Comparison of ENCODE assay signal across 18 mouse cellular contexts in genomic region chrX:99293967-99294366, GRCm38 (mm10).
DNase-seq lines count a peak whose midpoint lies in the region; ATAC-seq and TF ChIP-seq lines count a peak whose summit lies in the region.
"Had no signal": no experiment of that assay in that cellular context is flagged by ENCODE, and none has a peak within 500 bp of the region (broad histone marks: within the 10 kb centered on the region; RNA-seq: fewer than 3 reads in every experiment).

No protein-coding gene starts in this region.

- no peak for TF ChIP-seq CTCF in kidney, adult 2 months (conservative IDR thresholded peaks at IDR 0.05; ENCODE audit: insufficient read depth, insufficient read length, low read depth, low read length)
- no peak for TF ChIP-seq CTCF in lung, postnatal 0 days (IDR thresholded peaks at IDR 0.05)
- TF ChIP-seq CTCF in lung, adult 2 months (IDR thresholded peaks at IDR 0.05; ENCODE audit: insufficient read depth, low read length), result no peak

- peaks cover 100% of the 10 kb centered on the region for H3K27me3 ChIP-seq in forebrain, embryonic 10.5 days (ENCODE audit: poor library complexity, severe bottlenecking)
- peaks cover 19% of the 10 kb centered on the region for H3K27me3 ChIP-seq in forebrain, embryonic 11.5 days (ENCODE audit: control insufficient read depth, insufficient read depth, low read length)
- H3K27me3 ChIP-seq in kidney, adult 2 months (replicated peaks; ENCODE audit: control insufficient read depth, insufficient read depth, low read length), result no peaks in the 10 kb centered on the region
- H3K27me3 ChIP-seq in lung, postnatal 0 days (replicated peaks; ENCODE audit: insufficient read depth, low read length), result 0 out of 2 replicates have a peak, but pooled peaks cover 3% of the 10 kb centered on the region
- peaks cover 36% of the 10 kb centered on the region for H3K27me3 ChIP-seq in liver, embryonic 11.5 days (replicated peaks; ENCODE audit: control insufficient read depth, insufficient read depth, low read length)

- H3K4me3 ChIP-seq in forebrain, embryonic 10.5 days, result no peak overlapping the region
- H3K4me3 ChIP-seq in forebrain, embryonic 11.5 days (ENCODE audit: low read depth, low read length), result no peak overlapping the region
- no peak overlapping the region for H3K4me3 ChIP-seq in kidney, adult 2 months (ENCODE audit: insufficient read depth, low read depth, low read length)
- no peak overlapping the region for H3K4me3 ChIP-seq in lung, postnatal 0 days (ENCODE audit: low read depth, low read length)
- no peak overlapping the region for H3K4me3 ChIP-seq in lung, adult 2 months (replicated peaks; ENCODE audit: extremely low read depth, low read depth, low read length)
- H3K4me3 ChIP-seq in liver, embryonic 11.5 days (ENCODE audit: low read depth, low read length), result no peak overlapping the region
- H3K4me3 ChIP-seq: embryonic facial prominence, embryonic 15.5 days; erythroblast, embryonic 14.5 days; forebrain, embryonic 13.5 days; gastrocnemius, adult 2 months; heart, embryonic 15.5 days; hindbrain, embryonic 10.5 days had no signal

- no peak for TF ChIP-seq POLR2A in kidney, adult 2 months (IDR thresholded peaks at IDR 0.05; ENCODE audit: low read depth, low read length)
- TF ChIP-seq POLR2A in lung, adult 2 months (IDR thresholded peaks at IDR 0.05; ENCODE audit: borderline replicate concordance, extremely low read depth, low read depth, low read length), result no peak

- no peak for TF ChIP-seq EP300 in lung, postnatal 0 days (IDR thresholded peaks at IDR 0.05)

- H3K36me3 ChIP-seq in forebrain, embryonic 10.5 days (replicated peaks), result no peaks in the 10 kb centered on the region
- no peaks in the 10 kb centered on the region for H3K36me3 ChIP-seq in forebrain, embryonic 11.5 days (ENCODE audit: control insufficient read depth, insufficient read depth, low read length)
- no peaks in the 10 kb centered on the region for H3K36me3 ChIP-seq in kidney, adult 2 months (ENCODE audit: control insufficient read depth, insufficient read depth, low read length)
- no peaks in the 10 kb centered on the region for H3K36me3 ChIP-seq in lung, postnatal 0 days (ENCODE audit: insufficient read depth, low read length)
- no peaks in the 10 kb centered on the region for H3K36me3 ChIP-seq in liver, embryonic 11.5 days (ENCODE audit: control insufficient read depth, insufficient read depth, low read length)
- H3K36me3 ChIP-seq: embryonic facial prominence, embryonic 15.5 days; heart, embryonic 15.5 days; hindbrain, embryonic 10.5 days had no signal

- H3K4me2 ChIP-seq in forebrain, embryonic 11.5 days (ENCODE audit: low read depth, low read length, severe bottlenecking), result no peak overlapping the region
- H3K4me2 ChIP-seq in lung, postnatal 0 days (replicated peaks; ENCODE audit: low read depth, low read length), result no peak overlapping the region
- H3K4me2 ChIP-seq in liver, embryonic 11.5 days, result no peak overlapping the region
- H3K4me2 ChIP-seq: embryonic facial prominence, embryonic 15.5 days; forebrain, embryonic 13.5 days; heart, embryonic 15.5 days; hindbrain, embryonic 14.5 days had no signal

- ATAC-seq in forebrain, embryonic 11.5 days (replicated peaks; ENCODE audit: low FRiP score), result no peak
- no peak for ATAC-seq in lung, postnatal 0 days
- no peak for ATAC-seq in liver, embryonic 11.5 days (replicated peaks; ENCODE audit: low FRiP score)
- ATAC-seq: forebrain, embryonic 13.5 days had no signal

- H3K9me3 ChIP-seq in forebrain, embryonic 10.5 days, result no peaks in the 10 kb centered on the region
- no peaks in the 10 kb centered on the region for H3K9me3 ChIP-seq in forebrain, embryonic 11.5 days (ENCODE audit: control insufficient read depth, low read length)
- H3K9me3 ChIP-seq in lung, postnatal 0 days (ENCODE audit: low read length), result no peaks in the 10 kb centered on the region
- H3K9me3 ChIP-seq in liver, embryonic 11.5 days (ENCODE audit: control insufficient read depth, low read length), result no peaks in the 10 kb centered on the region
- H3K9me3 ChIP-seq: embryonic facial prominence, embryonic 15.5 days; forebrain, embryonic 13.5 days; heart, embryonic 15.5 days; hindbrain, embryonic 10.5 days had no signal

- H3K4me1 ChIP-seq in forebrain, embryonic 10.5 days, result peaks cover 54% of the 10 kb centered on the region
- peaks cover 2% of the 10 kb centered on the region; the same call in 1 of the 2 replicates for H3K4me1 ChIP-seq in forebrain, embryonic 11.5 days (replicated peaks; ENCODE audit: control insufficient read depth, insufficient read depth, low read length)
- H3K4me1 ChIP-seq in kidney, adult 2 months (ENCODE audit: control insufficient read depth, insufficient read depth, low read length), result peaks cover 15% of the 10 kb centered on the region; the same call in 1 of the 2 replicates
- H3K4me1 ChIP-seq in lung, postnatal 0 days (ENCODE audit: insufficient read depth, low read depth, low read length), result no peaks in the 10 kb centered on the region
- peaks cover 15% of the 10 kb centered on the region for H3K4me1 ChIP-seq in lung, adult 2 months (ENCODE audit: control insufficient read depth, insufficient read depth, low read length)
- H3K4me1 ChIP-seq in liver, embryonic 11.5 days (replicated peaks; ENCODE audit: control insufficient read depth, insufficient read depth, low read length), result 0 out of 2 replicates have a peak, but pooled peaks cover 3% of the 10 kb centered on the region
- H3K4me1 ChIP-seq: embryonic facial prominence, embryonic 15.5 days had no signal

- H3K9ac ChIP-seq in forebrain, embryonic 11.5 days (ENCODE audit: low read length), result no peak overlapping the region
- no peak overlapping the region for H3K9ac ChIP-seq in lung, postnatal 0 days (replicated peaks; ENCODE audit: low read depth)
- H3K9ac ChIP-seq in liver, embryonic 11.5 days (ENCODE audit: low read depth, low read length), result no peak overlapping the region
- H3K9ac ChIP-seq: embryonic facial prominence, embryonic 15.5 days; forebrain, embryonic 13.5 days; heart, embryonic 15.5 days; hindbrain, embryonic 14.5 days had no signal

- H3K27ac ChIP-seq in forebrain, embryonic 10.5 days, result 0 out of 2 replicates have a peak overlapping the region, but pooled peaks have one; percentile 33
- H3K27ac ChIP-seq in forebrain, embryonic 11.5 days (ENCODE audit: low read depth, low read length), result no peak overlapping the region
- H3K27ac ChIP-seq in kidney, adult 2 months (ENCODE audit: insufficient read depth, low read depth, low read length), result 0 out of 2 replicates have a peak overlapping the region, but pooled peaks have one; percentile 23
- H3K27ac ChIP-seq in lung, postnatal 0 days (ENCODE audit: low read length), result peak overlapping the region; percentile 62; the same call in 1 of the 2 replicates
- no peak overlapping the region for H3K27ac ChIP-seq in liver, embryonic 11.5 days (ENCODE audit: low read depth, low read length)
- H3K27ac ChIP-seq: embryonic facial prominence, embryonic 15.5 days; forebrain, embryonic 13.5 days; gastrocnemius, adult 2 months; hindbrain, embryonic 10.5 days; hindbrain, embryonic 14.5 days had no signal

- DNase-seq in forebrain, embryonic 10.5 days (ENCODE audit: extremely low spot score, low spot score), result no peak
- no peak for DNase-seq in forebrain, embryonic 11.5 days (ENCODE audit: low spot score)
- no peak for DNase-seq in kidney, adult 2 months
- DNase-seq in kidney, adult 18-20 months, result no peak
- DNase-seq in lung, postnatal 0 days (ENCODE audit: low spot score), result no peak
- no peak for DNase-seq in lung, adult 2 months
- no peak for DNase-seq in liver, embryonic 11.5 days (ENCODE audit: low spot score)
- DNase-seq: cerebellum, adult 18-20 months; cerebellum, adult 9-11 months; cerebellum, postnatal 36 days; gastrocnemius, postnatal 25 days had no signal

- WGBS in forebrain, embryonic 10.5 days, result 80% methylated on average over 6 of the region's 6 CpGs
- WGBS in forebrain, embryonic 11.5 days, result 74% methylated on average over 6 of the region's 6 CpGs
- 59% methylated on average over 6 of the region's 6 CpGs for WGBS in kidney, adult 2 months
- WGBS in lung, postnatal 0 days, result 69% methylated on average over 6 of the region's 6 CpGs
- 56% methylated on average over 6 of the region's 6 CpGs for WGBS in lung, adult 2 months
- 62% methylated on average over 6 of the region's 6 CpGs for WGBS in liver, embryonic 11.5 days

Comparison
In these comparisons a context has a peak if more than half of its experiments do, and no peak if none do; other contexts are left out.
1. H3K27ac ChIP-seq: peak in forebrain, embryonic 10.5 days (single experiment), kidney, adult 2 months (single experiment) and lung, postnatal 0 days (single experiment); none in forebrain, embryonic 11.5 days (single experiment) and liver, embryonic 11.5 days (single experiment).